Mouse (Mus musculus): ENCODE data around the gene Cmip. TPM values are rescaled to one million over a fixed set of nuclear protein-coding genes. Genes with fewer than 3 reads are reported as not detected.

Gene Cmip
- polyA plus RNA-seq, 1 experiment: 112 TPM

- Histone ChIP-seq H3K4me3 (ENCODE audit: insufficient read depth, low read depth, low read length) (no peak overlapping the region), H3K27ac (ENCODE audit: insufficient read depth, low read depth, low read length) (peak overlapping the region; percentile 34), H3K27me3 (replicated peaks; ENCODE audit: control insufficient read depth, insufficient read depth, low read length) (no peaks in the 10 kb centered on the region), H3K36me3 (ENCODE audit: control insufficient read depth, insufficient read depth, low read length) (no peaks in the 10 kb centered on the region), H3K4me1 (ENCODE audit: control insufficient read depth, insufficient read depth, low read length) (peaks cover 64% of the 10 kb centered on the region)
- TF ChIP-seq CTCF (conservative IDR thresholded peaks at IDR 0.05; ENCODE audit: insufficient read depth, insufficient read length, low read depth, low read length) (no peak), POLR2A (IDR thresholded peaks at IDR 0.05; ENCODE audit: low read depth, low read length) (no peak)
- DNase-seq: peak; percentile 72
- 41% methylated on average over 8 of the region's 8 CpGs for WGBS
Measured at GRCm38 (mm10) chr8:117314308-117314953, 57.6 kb downstream of the Cmip start.

- no peaks in the 10 kb centered on the region for H3K36me3 ChIP-seq (ENCODE audit: control insufficient read depth, insufficient read depth, low read length)
- no peaks in the 10 kb centered on the region for H3K27me3 ChIP-seq (replicated peaks; ENCODE audit: control insufficient read depth, insufficient read depth, low read length)
- peaks cover 66% of the 10 kb centered on the region for H3K4me1 ChIP-seq (ENCODE audit: control insufficient read depth, insufficient read depth, low read length)
- TF ChIP-seq CTCF (conservative IDR thresholded peaks at IDR 0.05; ENCODE audit: insufficient read depth, insufficient read length, low read depth, low read length) (no peak), POLR2A (IDR thresholded peaks at IDR 0.05; ENCODE audit: low read depth, low read length) (no peak)
- H3K27ac ChIP-seq (ENCODE audit: insufficient read depth, low read depth, low read length): peak overlapping the region; percentile 3; the same call in 1 of the 2 replicates
- DNase-seq: no peak
- 79% methylated on average over 16 of the region's 16 CpGs for WGBS
- no peak overlapping the region for H3K4me3 ChIP-seq (ENCODE audit: insufficient read depth, low read depth, low read length)
Measured at GRCm38 (mm10) chr8:117315727-117316126, 58.9 kb downstream of the Cmip start.

GRCm38 (mm10) chr8:117317478-117317877 is 60.6 kb downstream of the Cmip start:
- Histone ChIP-seq H3K4me3 (ENCODE audit: insufficient read depth, low read depth, low read length) (no peak overlapping the region), H3K27me3 (replicated peaks; ENCODE audit: control insufficient read depth, insufficient read depth, low read length) (no peaks in the 10 kb centered on the region), H3K36me3 (ENCODE audit: control insufficient read depth, insufficient read depth, low read length) (no peaks in the 10 kb centered on the region), H3K27ac (ENCODE audit: insufficient read depth, low read depth, low read length) (peak overlapping the region; percentile 93), H3K4me1 (ENCODE audit: control insufficient read depth, insufficient read depth, low read length) (peaks cover 71% of the 10 kb centered on the region)
- WGBS: 37% methylated on average over 8 of the region's 8 CpGs
- DNase-seq: peak; percentile 94
- TF ChIP-seq POLR2A (IDR thresholded peaks at IDR 0.05; ENCODE audit: low read depth, low read length) (no peak), CTCF (conservative IDR thresholded peaks at IDR 0.05; ENCODE audit: insufficient read depth, insufficient read length, low read depth, low read length) (no peak)

GRCm38 (mm10) chr8:117318911-117319826 is 62.3 kb downstream of the Cmip start:
- no peaks in the 10 kb centered on the region for H3K36me3 ChIP-seq (ENCODE audit: control insufficient read depth, insufficient read depth, low read length)
- no peaks in the 10 kb centered on the region for H3K27me3 ChIP-seq (replicated peaks; ENCODE audit: control insufficient read depth, insufficient read depth, low read length)
- 38% methylated on average over 26 of the region's 26 CpGs for WGBS
- DNase-seq: peak; percentile 82
- peaks cover 76% of the 10 kb centered on the region for H3K4me1 ChIP-seq (ENCODE audit: control insufficient read depth, insufficient read depth, low read length)
- peak overlapping the region; percentile 8; the same call in 1 of the 2 replicates for H3K27ac ChIP-seq (ENCODE audit: insufficient read depth, low read depth, low read length)
- no peak overlapping the region for H3K4me3 ChIP-seq (ENCODE audit: insufficient read depth, low read depth, low read length)
- TF ChIP-seq CTCF (conservative IDR thresholded peaks at IDR 0.05; ENCODE audit: insufficient read depth, insufficient read length, low read depth, low read length): no peak
- no peak for TF ChIP-seq POLR2A (IDR thresholded peaks at IDR 0.05; ENCODE audit: low read depth, low read length)

- no peaks in the 10 kb centered on the region for H3K27me3 ChIP-seq (replicated peaks; ENCODE audit: control insufficient read depth, insufficient read depth, low read length)
- 82% methylated on average over 10 of the region's 10 CpGs for WGBS
- H3K4me1 ChIP-seq (ENCODE audit: control insufficient read depth, insufficient read depth, low read length): peaks cover 72% of the 10 kb centered on the region
- no peaks in the 10 kb centered on the region for H3K36me3 ChIP-seq (ENCODE audit: control insufficient read depth, insufficient read depth, low read length)
- DNase-seq: no peak
- no peak overlapping the region for H3K27ac ChIP-seq (ENCODE audit: insufficient read depth, low read depth, low read length)
- TF ChIP-seq CTCF (conservative IDR thresholded peaks at IDR 0.05; ENCODE audit: insufficient read depth, insufficient read length, low read depth, low read length) (no peak), POLR2A (IDR thresholded peaks at IDR 0.05; ENCODE audit: low read depth, low read length) (no peak)
- no peak overlapping the region for H3K4me3 ChIP-seq (ENCODE audit: insufficient read depth, low read depth, low read length)
Measured at GRCm38 (mm10) chr8:117320616-117321015, 63.8 kb downstream of the Cmip start.

GRCm38 (mm10) chr8:117321232-117321631 is 64.4 kb downstream of the Cmip start:
- no peak overlapping the region for H3K27ac ChIP-seq (ENCODE audit: insufficient read depth, low read depth, low read length)

GRCm38 (mm10) chr8:117322021-117322420 is 65.2 kb downstream of the Cmip start:
- no peak for DNase-seq
- 62% methylated on average over 6 of the region's 6 CpGs for WGBS
- no peaks in the 10 kb centered on the region for H3K36me3 ChIP-seq (ENCODE audit: control insufficient read depth, insufficient read depth, low read length)
- no peak for TF ChIP-seq POLR2A (IDR thresholded peaks at IDR 0.05; ENCODE audit: low read depth, low read length)
- no peak for TF ChIP-seq CTCF (conservative IDR thresholded peaks at IDR 0.05; ENCODE audit: insufficient read depth, insufficient read length, low read depth, low read length)
- H3K4me1 ChIP-seq (ENCODE audit: control insufficient read depth, insufficient read depth, low read length): peaks cover 58% of the 10 kb centered on the region
- no peaks in the 10 kb centered on the region for H3K27me3 ChIP-seq (replicated peaks; ENCODE audit: control insufficient read depth, insufficient read depth, low read length)
- no peak overlapping the region for H3K4me3 ChIP-seq (ENCODE audit: insufficient read depth, low read depth, low read length)
- no peak overlapping the region for H3K27ac ChIP-seq (ENCODE audit: insufficient read depth, low read depth, low read length)

More at GRCm38 (mm10) chr8:117321232-117321631, 64.4 kb downstream of the Cmip start:
- peak; percentile 74 for DNase-seq
- Histone ChIP-seq H3K4me1 (ENCODE audit: control insufficient read depth, insufficient read depth, low read length) (peaks cover 66% of the 10 kb centered on the region), H3K36me3 (ENCODE audit: control insufficient read depth, insufficient read depth, low read length) (no peaks in the 10 kb centered on the region), H3K27me3 (replicated peaks; ENCODE audit: control insufficient read depth, insufficient read depth, low read length) (no peaks in the 10 kb centered on the region), H3K4me3 (ENCODE audit: insufficient read depth, low read depth, low read length) (no peak overlapping the region)
- WGBS: 70% methylated on average over 15 of the region's 15 CpGs
- TF ChIP-seq CTCF (conservative IDR thresholded peaks at IDR 0.05; ENCODE audit: insufficient read depth, insufficient read length, low read depth, low read length) (no peak), POLR2A (IDR thresholded peaks at IDR 0.05; ENCODE audit: low read depth, low read length) (no peak)
